Mouse (Mus musculus) embryonic fibroblast, embryonic 13.5 days (primary cell): ENCODE data around the gene Dnase1l1. TPM values are rescaled to one million over a fixed set of nuclear protein-coding genes. Genes with fewer than 3 reads are reported as not detected.

Experiments used
- H3K27ac ChIP-seq: 2 replicates; pipeline ENCODE4 v1.5.1; 2012; ENCODE audit warnings: low read length, control low read depth, inconsistent platforms; ENCODE audit not compliant: insufficient read depth
- H3K4me1 ChIP-seq: 2 replicates; pipeline ENCODE4 v1.6.1; 2011; ENCODE audit warnings: low read length; ENCODE audit not compliant: control insufficient read depth, insufficient read depth
- H3K4me3 ChIP-seq: 2 replicates; pipeline ENCODE4 v1.5.1; 2011; ENCODE audit warnings: mild to moderate bottlenecking, control low read depth, low read length; ENCODE audit not compliant: insufficient read depth
- CTCF ChIP-seq: IDR thresholded peaks from 2 replicates; pipeline ENCODE4 v1.5.1; 2011; ENCODE audit warnings: mild to moderate bottlenecking, control low read depth, low read length, moderate library complexity, borderline replicate concordance; ENCODE audit not compliant: insufficient read depth
- POLR2A ChIP-seq: IDR thresholded peaks from 2 replicates; pipeline ENCODE4 v1.6.1; 2011; ENCODE audit warnings: low read depth, mild to moderate bottlenecking, control low read depth, low read length, moderate library complexity
- polyA plus RNA-seq: library from polyadenylated mRNA; stranded (reverse); fragments of >200 nt; gene quantifications from 2 replicates; pipeline ENCODE4 v1.2.4, GENCODE M21; 2011; ENCODE audit warnings: low read depth; ENCODE audit not compliant: missing spikeins, insufficient read length

Dnase1l1 gene
- polyA plus RNA-seq, 1 experiment, result 8.0 TPM

DNA sequence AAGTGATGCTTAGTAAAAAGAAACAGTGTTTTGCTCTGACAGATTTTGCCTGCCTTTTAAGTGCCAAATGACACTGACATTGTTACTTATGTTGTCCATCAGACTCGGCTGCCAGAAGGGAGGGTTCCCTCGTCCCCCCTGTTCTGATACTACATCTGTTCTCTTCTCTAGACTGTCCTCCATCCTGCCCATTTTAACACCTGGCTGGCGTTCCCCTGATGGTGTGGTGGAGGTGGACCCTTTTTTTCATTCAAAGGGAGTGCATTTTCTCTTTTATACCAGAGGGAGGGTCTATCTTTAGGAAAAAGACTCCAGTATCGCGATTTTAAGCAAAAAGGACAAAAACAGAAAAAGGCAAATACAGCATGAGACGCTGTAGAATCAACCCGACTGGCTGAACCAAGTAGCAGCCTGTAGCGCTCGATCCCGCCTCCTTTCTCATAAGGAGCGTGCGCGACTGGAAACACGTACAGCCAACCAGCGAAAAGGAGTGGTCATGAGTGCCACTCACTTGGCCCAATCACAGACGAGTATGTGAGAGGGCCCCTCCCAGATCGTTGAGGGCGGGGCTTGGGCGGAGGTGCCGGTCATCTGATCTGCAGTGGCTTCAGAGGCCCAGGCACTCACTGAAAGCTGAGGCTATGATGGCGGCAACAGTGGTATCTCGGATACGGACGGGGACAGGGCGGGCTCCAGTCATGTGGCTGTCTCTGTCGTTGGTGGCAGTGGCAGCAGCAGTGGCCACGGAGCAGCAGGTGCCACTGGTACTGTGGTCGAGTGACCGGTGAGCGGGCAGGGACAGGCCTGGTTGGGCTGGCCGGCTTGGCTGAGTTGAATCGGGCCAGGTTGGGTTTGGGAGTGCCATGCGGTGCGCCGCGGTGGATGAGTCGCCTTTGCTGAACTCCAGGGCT, 14.7 kb upstream of the Dnase1l1 start, which contains the start of gene Atp6ap1:
TSS of gene Atp6ap1 (plus strand) at position 560 of the 911 bp plus-strand sequence.
- H3K4me1 ChIP-seq, result no peaks in the 10 kb centered on the region; the same call in 1 of the 2 replicates
- peak within 1 kb of the TSS; percentile 41 for H3K27ac ChIP-seq
- TF ChIP-seq POLR2A, result peak; percentile 93
- no peak for TF ChIP-seq CTCF
- H3K4me3 ChIP-seq, result peak within 1 kb of the TSS; percentile 73

GRCm38 (mm10) chrX:74293431-74293830, 11.3 kb upstream of the Dnase1l1 start:
- no peak overlapping the region for H3K4me3 ChIP-seq
- H3K4me1 ChIP-seq, result no peaks in the 10 kb centered on the region; the same call in 1 of the 2 replicates
- TF ChIP-seq POLR2A (no peak), CTCF (no peak)
- H3K27ac ChIP-seq, result no peak overlapping the region

DNA sequence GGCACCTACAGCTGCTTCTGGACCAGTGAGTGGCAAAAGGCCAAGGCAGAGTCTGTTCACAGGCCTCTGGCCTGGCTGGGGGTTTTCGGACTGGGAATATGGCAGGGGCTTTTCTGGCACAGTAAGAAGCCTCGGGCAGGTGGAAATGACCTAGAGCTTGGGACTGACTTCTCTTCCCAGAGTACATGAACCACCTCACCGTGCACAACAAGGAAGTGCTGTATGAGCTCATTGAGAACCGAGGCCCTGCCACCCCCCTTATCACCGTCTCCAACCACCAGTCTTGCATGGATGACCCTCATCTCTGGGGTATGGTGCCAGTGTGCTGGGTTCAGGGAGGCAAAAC, 928 bp upstream of the Dnase1l1 start:
- Histone ChIP-seq H3K27ac (peak overlapping the region; percentile 47; the same call in 1 of the 2 replicates), H3K4me3 (peak overlapping the region; percentile 87)

GRCm38 (mm10) chrX:74282395-74283091, 406 bp upstream of the Dnase1l1 start:
- H3K27ac ChIP-seq, result peak overlapping the region; percentile 86

More for the DNA sequence above, 928 bp upstream of the Dnase1l1 start:
- no peaks in the 10 kb centered on the region for H3K4me1 ChIP-seq
- no peak for TF ChIP-seq POLR2A
- TF ChIP-seq CTCF, result no peak

GRCm38 (mm10) chrX:74281041-74281731, 951 bp downstream of the Dnase1l1 start:
- TF ChIP-seq CTCF, result no peak
- peak; percentile 48 for TF ChIP-seq POLR2A
- Histone ChIP-seq H3K4me3 (peak overlapping the region; percentile 44), H3K4me1 (no peaks in the 10 kb centered on the region), H3K27ac (peak overlapping the region; percentile 35)

More at GRCm38 (mm10) chrX:74282395-74283091, 406 bp upstream of the Dnase1l1 start:
- Histone ChIP-seq H3K4me3 (peak overlapping the region; percentile 87), H3K4me1 (no peaks in the 10 kb centered on the region)
- TF ChIP-seq POLR2A (peak; percentile 83), CTCF (no peak)

- H3K27ac ChIP-seq, result no peak overlapping the region
- no peak overlapping the region for H3K4me3 ChIP-seq
- H3K4me1 ChIP-seq, result 0 out of 2 replicates have a peak, but pooled peaks cover 2% of the 10 kb centered on the region
- no peak for TF ChIP-seq CTCF
- no peak for TF ChIP-seq POLR2A
Measured at GRCm38 (mm10) chrX:74277916-74278315, 4.2 kb downstream of the Dnase1l1 start.

DNA sequence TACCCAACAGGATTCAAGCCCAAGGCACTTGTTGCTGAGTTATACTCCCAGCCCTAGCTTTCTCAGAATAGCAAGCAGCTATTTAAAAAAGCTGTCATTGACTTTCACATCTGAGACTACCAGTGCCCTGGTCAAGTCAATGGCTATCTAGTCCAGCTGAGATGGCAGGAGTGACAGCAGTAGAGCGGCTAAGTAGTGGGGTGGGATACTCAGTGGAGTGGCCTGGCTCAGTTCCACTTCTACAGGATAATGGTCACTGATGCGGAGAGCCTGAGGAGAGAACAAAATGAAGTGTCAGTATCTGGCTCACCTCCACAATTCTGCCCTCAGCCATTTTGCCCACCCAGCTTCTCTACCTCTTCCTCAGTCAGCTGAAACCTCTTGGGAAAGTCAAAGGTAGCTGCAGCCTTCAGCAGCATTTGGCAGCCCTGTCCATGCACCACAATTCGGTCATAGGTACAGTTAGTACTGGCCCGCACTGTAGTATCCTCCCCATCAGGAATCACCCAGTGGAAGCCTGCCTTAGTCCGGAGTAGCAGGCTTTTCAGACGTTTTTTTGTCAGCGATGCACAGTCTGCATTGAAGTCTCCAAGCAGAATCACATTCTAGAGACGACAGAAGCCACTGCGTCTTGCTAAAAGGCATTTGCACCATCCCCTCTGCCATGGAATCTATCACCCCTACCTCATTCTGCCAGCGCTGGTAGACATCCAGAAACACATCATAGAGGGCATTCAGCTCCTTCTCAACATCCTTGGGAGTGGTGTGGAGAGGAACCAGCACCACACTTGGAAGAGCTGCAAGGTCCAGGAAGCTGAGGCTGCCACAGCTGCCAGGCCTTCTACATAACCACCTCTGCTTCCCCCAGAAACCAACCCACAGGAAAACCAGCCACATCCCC, 8.5 kb downstream of the Dnase1l1 start:
- H3K27ac ChIP-seq, result no peak overlapping the region
- H3K4me1 ChIP-seq, result 0 out of 2 replicates have a peak, but pooled peaks cover 2% of the 10 kb centered on the region
- no peak for TF ChIP-seq CTCF
- TF ChIP-seq POLR2A, result peak; percentile 53
- no peak overlapping the region for H3K4me3 ChIP-seq

DNA sequence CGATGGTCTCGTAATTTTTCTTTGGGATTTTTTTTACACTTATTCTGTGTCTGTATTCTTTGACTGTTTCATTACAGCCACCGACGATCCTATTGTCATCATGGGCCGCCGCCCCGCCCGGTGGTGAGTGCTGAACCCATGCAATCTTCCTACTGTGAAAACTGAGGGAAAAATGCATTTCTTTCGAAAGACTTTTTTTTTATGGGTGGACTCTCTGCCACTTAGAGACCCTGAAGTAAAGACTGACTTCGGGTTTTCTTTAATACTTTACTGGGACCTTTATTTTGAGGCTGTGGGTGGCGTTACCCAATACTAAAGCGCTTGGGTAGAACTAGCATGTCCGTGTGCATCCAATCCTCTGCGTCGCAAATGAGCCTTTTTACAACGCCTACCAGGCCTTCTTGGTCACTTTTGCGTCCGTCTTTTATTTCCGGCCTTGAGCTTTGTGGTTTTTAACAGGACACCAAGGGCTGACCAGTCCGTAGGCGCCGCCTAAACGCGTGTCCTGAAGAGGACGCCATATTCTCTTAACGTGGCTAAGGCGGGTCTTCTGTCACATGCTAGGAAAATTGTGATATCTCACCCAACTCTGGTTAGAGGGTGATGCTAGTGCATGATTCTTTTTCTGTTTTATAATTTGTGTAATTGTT, 11.1 kb downstream of the Dnase1l1 start:
- TF ChIP-seq POLR2A, result no peak
- TF ChIP-seq CTCF, result no peak
- Histone ChIP-seq H3K27ac (peak overlapping the region; percentile 83), H3K4me1 (0 out of 2 replicates have a peak, but pooled peaks cover 2% of the 10 kb centered on the region), H3K4me3 (peak overlapping the region; percentile 66)
